Comparison of ENCODE assay signal across 11 mouse cellular contexts in the genomic region with DNA sequence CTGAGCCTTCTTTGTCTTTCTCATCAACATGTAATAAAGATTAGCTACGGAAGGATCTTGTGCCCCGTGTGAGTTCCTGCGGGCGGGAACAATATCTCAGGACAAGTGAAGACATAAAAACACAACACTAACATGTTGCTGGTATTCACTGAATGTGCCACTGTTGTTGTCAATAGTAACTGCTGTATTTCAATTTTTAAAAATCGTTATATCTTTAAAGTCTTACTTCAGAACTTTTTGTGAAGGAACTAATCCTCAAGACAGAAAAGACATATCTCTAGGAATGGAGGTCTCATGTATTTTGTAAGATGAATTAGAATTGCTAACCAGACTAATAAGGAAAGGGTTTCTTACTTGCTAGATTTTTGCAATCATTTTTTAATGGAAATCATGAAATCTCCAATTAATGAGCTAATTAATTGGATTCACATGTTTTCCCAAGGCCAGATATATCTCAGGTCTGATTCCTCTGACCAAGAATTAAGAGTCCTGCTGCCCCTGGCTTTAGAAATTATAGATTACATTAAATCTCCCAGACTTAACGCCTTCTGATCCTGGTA. TPM values are rescaled to one million over a fixed set of nuclear protein-coding genes. Genes with fewer than 3 reads are reported as not detected.
DNase-seq lines count a peak whose midpoint lies in the region; ATAC-seq and TF ChIP-seq lines count a peak whose summit lies in the region.
"Had no signal": no experiment of that assay in that cellular context is flagged by ENCODE, and none has a peak within 500 bp of the region (broad histone marks: within the 10 kb centered on the region; RNA-seq: fewer than 3 reads in every experiment).

No protein-coding gene starts in this region.

- no peak for TF ChIP-seq EP300 in lung, postnatal 0 days (IDR thresholded peaks at IDR 0.05)

- DNase-seq in lung, postnatal 0 days (ENCODE audit: low spot score): no peak
- no peak for DNase-seq in lung, postnatal 25 days (ENCODE audit: low spot score)
- no peak for DNase-seq in adrenal gland, postnatal 10 days
- DNase-seq in spleen, postnatal 36 days (ENCODE audit: low spot score in 2 of 2): no peak
- no peak for DNase-seq in adrenal gland, postnatal 4 days (ENCODE audit: low spot score in 2 of 2)
- DNase-seq: thymus, postnatal 36 days had no signal

- no peaks in the 10 kb centered on the region for H3K4me1 ChIP-seq in lung, postnatal 0 days (ENCODE audit: insufficient read depth, low read depth, low read length)
- H3K4me1 ChIP-seq in forebrain, embryonic 15.5 days: no peaks in the 10 kb centered on the region
- no peaks in the 10 kb centered on the region for H3K4me1 ChIP-seq in liver, embryonic 12.5 days

- TF ChIP-seq CTCF in lung, postnatal 0 days (IDR thresholded peaks at IDR 0.05): no peak

- no peak overlapping the region for H3K9ac ChIP-seq in lung, postnatal 0 days (replicated peaks; ENCODE audit: low read depth)
- peak overlapping the region; percentile 50; the same call in 1 of the 2 replicates for H3K9ac ChIP-seq in forebrain, embryonic 15.5 days (replicated peaks)
- no peak overlapping the region for H3K9ac ChIP-seq in liver, embryonic 12.5 days

- H3K36me3 ChIP-seq in lung, postnatal 0 days (ENCODE audit: insufficient read depth, low read length): no peaks in the 10 kb centered on the region
- no peaks in the 10 kb centered on the region for H3K36me3 ChIP-seq in forebrain, embryonic 15.5 days
- H3K36me3 ChIP-seq in liver, embryonic 12.5 days: no peaks in the 10 kb centered on the region

- peak overlapping the region; percentile 30; the same call in 1 of the 2 replicates for H3K4me2 ChIP-seq in lung, postnatal 0 days (replicated peaks; ENCODE audit: low read depth, low read length)
- peak overlapping the region; percentile 37 for H3K4me2 ChIP-seq in forebrain, embryonic 15.5 days (replicated peaks)
- H3K4me2 ChIP-seq in liver, embryonic 12.5 days: peak overlapping the region; percentile 46

- no peaks in the 10 kb centered on the region for H3K27me3 ChIP-seq in lung, postnatal 0 days (replicated peaks; ENCODE audit: insufficient read depth, low read length)
- no peaks in the 10 kb centered on the region for H3K27me3 ChIP-seq in forebrain, embryonic 15.5 days
- no peaks in the 10 kb centered on the region for H3K27me3 ChIP-seq in liver, embryonic 12.5 days (replicated peaks)

- H3K4me3 ChIP-seq in lung, postnatal 0 days (ENCODE audit: low read depth, low read length): no peak overlapping the region; the same call in 1 of the 2 replicates
- peak overlapping the region; percentile 34 for H3K4me3 ChIP-seq in forebrain, embryonic 15.5 days
- peak overlapping the region; percentile 23 for H3K4me3 ChIP-seq in liver, embryonic 12.5 days

- no peaks in the 10 kb centered on the region for H3K9me3 ChIP-seq in lung, postnatal 0 days (ENCODE audit: low read length)
- H3K9me3 ChIP-seq in forebrain, embryonic 15.5 days: no peaks in the 10 kb centered on the region
- no peaks in the 10 kb centered on the region for H3K9me3 ChIP-seq in liver, embryonic 12.5 days (replicated peaks)

- 38% methylated on average over 6 of the region's 6 CpGs for WGBS in lung, postnatal 0 days
- 22% methylated on average over 6 of the region's 6 CpGs for whole genome bisulfite sequencing in forebrain, embryonic 15.5 days
- 39% methylated on average over 6 of the region's 6 CpGs for WGBS in liver, embryonic 12.5 days (ENCODE audit: insufficient replicate concordance)

- no peak for ATAC-seq in lung, postnatal 0 days
- ATAC-seq in forebrain, embryonic 15.5 days (replicated peaks): peak; percentile 78
- peak; percentile 24; the same call in 1 of the 2 replicates for ATAC-seq in liver, embryonic 12.5 days
- ATAC-seq in neutrophil, adult 5-6 weeks (ENCODE audit: extremely low read depth, insufficient number of reproducible peaks, low FRiP score, poor library complexity, severe bottlenecking): 0 out of 2 replicates have a peak, but pooled peaks have one; percentile 2
- ATAC-seq: activated CD4-positive, CD25-positive, alpha-beta regulatory T cell, adult 4 months had no signal

- H3K27ac ChIP-seq in lung, postnatal 0 days (ENCODE audit: low read length): no peak overlapping the region
- H3K27ac ChIP-seq in forebrain, embryonic 15.5 days (replicated peaks): peak overlapping the region; percentile 22; the same call in 1 of the 2 replicates
- no peak overlapping the region for H3K27ac ChIP-seq in liver, embryonic 12.5 days

RNA-seq across cellular contexts. Expression of a gene that starts 21.2 kb away (rescaled TPM):
- polyA plus RNA-seq in lung, postnatal 0 days (2015; fragmentation: Nextera tagmentation; extraction: Ambion mirVana): 0.15 and 0.23 TPM in 2 replicates
- 0.22 and 0.59 TPM in 2 replicates for polyA plus RNA-seq in forebrain, embryonic 15.5 days (2015; fragmentation: Nextera tagmentation; extraction: Ambion mirVana)
- not detected in 2 replicates for polyA plus RNA-seq in liver, embryonic 12.5 days (2016; fragmentation: Nextera tagmentation; extraction: Ambion mirVana)
- total RNA-seq in neutrophil, adult 5-6 weeks (2017): not detected in 2 replicates
- total RNA-seq in adrenal gland, postnatal 10 days (2021): not detected
- not detected for total RNA-seq in adrenal gland, postnatal 4 days (2021)
- total RNA-seq: gastrocnemius, postnatal 36 days had no signal
- polyA plus RNA-seq: activated CD4-positive, CD25-positive, alpha-beta regulatory T cell, adult 4 months had no signal

RNA-seq across cellular contexts. Expression of a gene that starts 24.5 kb away (rescaled TPM):
- polyA plus RNA-seq in lung, postnatal 0 days (2015; fragmentation: Nextera tagmentation; extraction: Ambion mirVana): 1.4 and 2.0 TPM in 2 replicates
- 0.33 and 0.80 TPM in 2 replicates for polyA plus RNA-seq in forebrain, embryonic 15.5 days (2015; fragmentation: Nextera tagmentation; extraction: Ambion mirVana)
- 0.07 TPM in 1 of 2 replicates, not detected in the other for polyA plus RNA-seq in liver, embryonic 12.5 days (2016; fragmentation: Nextera tagmentation; extraction: Ambion mirVana)
- not detected in 2 replicates for total RNA-seq in neutrophil, adult 5-6 weeks (2017)
- total RNA-seq in adrenal gland, postnatal 10 days (2021): not detected
- under 1 TPM in 1 of 2 experiments, not detected in 1; 0.28 TPM for total RNA-seq in adrenal gland, postnatal 4 days (2021)
- total RNA-seq: gastrocnemius, postnatal 36 days had no signal
- polyA plus RNA-seq: activated CD4-positive, CD25-positive, alpha-beta regulatory T cell, adult 4 months had no signal

RNA-seq across cellular contexts. Expression of a gene that starts 55.8 kb away (rescaled TPM):
- not detected in 2 replicates for polyA plus RNA-seq in lung, postnatal 0 days (2015; fragmentation: Nextera tagmentation; extraction: Ambion mirVana)
- not detected in 2 replicates for polyA plus RNA-seq in forebrain, embryonic 15.5 days (2015; fragmentation: Nextera tagmentation; extraction: Ambion mirVana)
- polyA plus RNA-seq in liver, embryonic 12.5 days (2016; fragmentation: Nextera tagmentation; extraction: Ambion mirVana): not detected in 2 replicates
- total RNA-seq in neutrophil, adult 5-6 weeks (2017): not detected in 2 replicates
- not detected for total RNA-seq in adrenal gland, postnatal 10 days (2021)
- total RNA-seq in adrenal gland, postnatal 4 days (2021): not detected
- total RNA-seq: gastrocnemius, postnatal 36 days had no signal
- polyA plus RNA-seq: activated CD4-positive, CD25-positive, alpha-beta regulatory T cell, adult 4 months had no signal
